Mouse (Mus musculus) megakaryocyte, embryonic 14.5 days (primary cell): ENCODE measurements around the gene Acin1. TPM values are rescaled to one million over a fixed set of nuclear protein-coding genes. Genes with fewer than 3 reads are reported as not detected.
A peak's percentile ranks its signal among the peaks of the same experiment; 100 is the strongest.

ENCODE experiments used
- H3K27me3 ChIP-seq: replicated peaks from 2 replicates; pipeline ENCODE3; 2012; ENCODE audit warnings: inconsistent platforms
- H3K36me3 ChIP-seq: replicated peaks from 2 replicates; pipeline ENCODE3; 2012; ENCODE audit warnings: low read length, inconsistent platforms, mixed read lengths
- H3K4me1 ChIP-seq: 2 replicates; pipeline ENCODE4 v1.6.1; 2012; ENCODE audit warnings: inconsistent platforms
- H3K4me3 ChIP-seq: replicated peaks from 2 replicates; pipeline ENCODE3; 2012; ENCODE audit warnings: moderate library complexity, mild to moderate bottlenecking, inconsistent platforms
- H3K9me3 ChIP-seq: 2 replicates; pipeline ENCODE4 v1.6.1; 2012; ENCODE audit warnings: inconsistent platforms
- FLI1 ChIP-seq: IDR thresholded peaks from 2 replicates; pipeline ENCODE4 v1.6.1; 2012; ENCODE audit warnings: low read length, inconsistent platforms, mixed read lengths
- GATA1 ChIP-seq: IDR thresholded peaks from 3 replicates; pipeline ENCODE4 v1.6.1; 2012; ENCODE audit warnings: mixed read lengths, low read length, inconsistent platforms, borderline replicate concordance
- polyA plus RNA-seq: library from polyadenylated mRNA; stranded (reverse); fragments of >175 nt; gene quantifications from 2 replicates; pipeline ENCODE4 v1.2.3, GENCODE M21; 2012; ENCODE audit warnings: low replicate concordance; ENCODE audit not compliant: insufficient read depth

The Acin1 gene
- polyA plus RNA-seq, 1 experiment = 218 TPM

- Histone ChIP-seq H3K4me3 (no peak overlapping the region), H3K36me3 (peaks cover 54% of the 10 kb centered on the region), H3K27me3 (peaks cover 31% of the 10 kb centered on the region), H3K9me3 (no peaks in the 10 kb centered on the region), H3K4me1 (peaks cover 29% of the 10 kb centered on the region)
- TF ChIP-seq GATA1 = no peak
- TF ChIP-seq FLI1 = no peak
These were observed 46.6 kb downstream of the Acin1 start for GRCm38 (mm10) chr14:54640121-54640520.

- peaks cover 40% of the 10 kb centered on the region for H3K36me3 ChIP-seq
- TF ChIP-seq FLI1 (no peak), GATA1 (no peak)
- H3K9me3 ChIP-seq = no peaks in the 10 kb centered on the region
These were observed 48.5 kb downstream of the Acin1 start for GRCm38 (mm10) chr14:54638210-54638609.

GRCm38 (mm10) chr14:54636954-54637353 is 49.8 kb downstream of the Acin1 start:
- peaks cover 31% of the 10 kb centered on the region for H3K27me3 ChIP-seq
- TF ChIP-seq FLI1 (no peak), GATA1 (no peak)
- H3K36me3 ChIP-seq = peaks cover 39% of the 10 kb centered on the region

More at GRCm38 (mm10) chr14:54638210-54638609, 48.5 kb downstream of the Acin1 start:
- H3K4me3 ChIP-seq = no peak overlapping the region
- peaks cover 26% of the 10 kb centered on the region for H3K4me1 ChIP-seq
- H3K27me3 ChIP-seq = peaks cover 31% of the 10 kb centered on the region

GRCm38 (mm10) chr14:54634182-54634581 is 52.5 kb downstream of the Acin1 start:
- Histone ChIP-seq H3K36me3 (peaks cover 43% of the 10 kb centered on the region), H3K9me3 (no peaks in the 10 kb centered on the region), H3K27me3 (peaks cover 10% of the 10 kb centered on the region), H3K4me3 (no peak overlapping the region), H3K4me1 (peaks cover 28% of the 10 kb centered on the region)
- TF ChIP-seq FLI1 = no peak
- TF ChIP-seq GATA1 = no peak

More at GRCm38 (mm10) chr14:54636954-54637353, 49.8 kb downstream of the Acin1 start:
- no peaks in the 10 kb centered on the region for H3K9me3 ChIP-seq
- no peak overlapping the region for H3K4me3 ChIP-seq
- H3K4me1 ChIP-seq = peaks cover 15% of the 10 kb centered on the region

GRCm38 (mm10) chr14:54632252-54632651 is 54.5 kb downstream of the Acin1 start:
- no peak overlapping the region for H3K4me3 ChIP-seq
- peaks cover 6% of the 10 kb centered on the region for H3K27me3 ChIP-seq
- TF ChIP-seq GATA1 = no peak
- no peak for TF ChIP-seq FLI1
- peaks cover 38% of the 10 kb centered on the region for H3K4me1 ChIP-seq
- H3K9me3 ChIP-seq = no peaks in the 10 kb centered on the region
- H3K36me3 ChIP-seq = peaks cover 38% of the 10 kb centered on the region

GRCm38 (mm10) chr14:54631240-54631599 is 55.5 kb downstream of the Acin1 start:
- TF ChIP-seq FLI1 (no peak), GATA1 (no peak)
- Histone ChIP-seq H3K4me3 (no peak overlapping the region), H3K27me3 (peaks cover 16% of the 10 kb centered on the region), H3K9me3 (no peaks in the 10 kb centered on the region), H3K36me3 (peaks cover 29% of the 10 kb centered on the region), H3K4me1 (peaks cover 38% of the 10 kb centered on the region)

- H3K4me3 ChIP-seq = peak overlapping the region; percentile 42
- peaks cover 25% of the 10 kb centered on the region for H3K36me3 ChIP-seq
- H3K27me3 ChIP-seq = peaks cover 21% of the 10 kb centered on the region
- peaks cover 38% of the 10 kb centered on the region for H3K4me1 ChIP-seq
- H3K9me3 ChIP-seq = no peaks in the 10 kb centered on the region
- TF ChIP-seq GATA1 (no peak), FLI1 (no peak)
These were observed 56.0 kb downstream of the Acin1 start for GRCm38 (mm10) chr14:54630583-54631239.

- TF ChIP-seq GATA1 (no peak), FLI1 (no peak)
- peaks cover 23% of the 10 kb centered on the region for H3K36me3 ChIP-seq
These were observed 56.9 kb downstream of the Acin1 start for GRCm38 (mm10) chr14:54629797-54630196.

GRCm38 (mm10) chr14:54628103-54628502 is 58.6 kb downstream of the Acin1 start:
- peaks cover 38% of the 10 kb centered on the region for H3K4me1 ChIP-seq
- peaks cover 17% of the 10 kb centered on the region for H3K36me3 ChIP-seq
- H3K9me3 ChIP-seq = no peaks in the 10 kb centered on the region

More at GRCm38 (mm10) chr14:54629797-54630196, 56.9 kb downstream of the Acin1 start:
- Histone ChIP-seq H3K27me3 (peaks cover 30% of the 10 kb centered on the region), H3K9me3 (no peaks in the 10 kb centered on the region), H3K4me3 (no peak overlapping the region), H3K4me1 (peaks cover 38% of the 10 kb centered on the region)

GRCm38 (mm10) chr14:54624976-54625375 is 61.8 kb downstream of the Acin1 start:
- no peaks in the 10 kb centered on the region for H3K9me3 ChIP-seq
- no peaks in the 10 kb centered on the region for H3K36me3 ChIP-seq
- peaks cover 18% of the 10 kb centered on the region for H3K4me1 ChIP-seq
- TF ChIP-seq FLI1 = no peak
- TF ChIP-seq GATA1 = no peak
- peaks cover 38% of the 10 kb centered on the region for H3K27me3 ChIP-seq
- no peak overlapping the region for H3K4me3 ChIP-seq

More at GRCm38 (mm10) chr14:54628103-54628502, 58.6 kb downstream of the Acin1 start:
- Histone ChIP-seq H3K27me3 (peaks cover 35% of the 10 kb centered on the region), H3K4me3 (no peak overlapping the region)
- TF ChIP-seq FLI1 (no peak), GATA1 (no peak)
